Mouse (Mus musculus): ENCODE data around the gene Gm28729. TPM values are rescaled to one million over a fixed set of nuclear protein-coding genes. Genes with fewer than 3 reads are reported as not detected.
A peak's percentile ranks its signal among the peaks of the same experiment; 100 is the strongest.
"Not testable (repeated sequence)": the region's sequence is repeated elsewhere in the genome, so short reads cannot be mapped to it uniquely, and the experiment has no call there.

Gm28729 gene
- polyA plus RNA-seq, 1 experiment from 2014 or later: not detected

DNA sequence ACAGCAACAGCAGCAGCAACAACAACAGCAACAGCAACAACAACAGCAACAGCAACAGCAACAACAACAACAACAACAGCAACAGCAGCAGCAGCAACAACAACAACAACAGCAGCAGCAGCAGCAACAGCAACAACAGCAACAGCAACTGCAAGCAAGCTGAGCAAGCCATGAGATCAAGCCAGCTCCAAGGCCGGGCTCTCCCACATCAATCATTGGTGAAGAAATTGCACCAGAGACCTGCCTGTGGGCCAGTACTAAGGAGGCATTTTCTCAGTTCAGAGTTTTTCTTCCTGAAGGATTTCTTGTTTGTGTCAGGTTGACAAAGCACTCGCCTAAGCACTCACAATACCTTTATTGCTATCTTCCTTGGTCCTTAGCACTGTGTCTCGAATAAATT is 8.3 kb downstream of the Gm28729 start:
- no peaks in the 10 kb centered on the region for H3K27me3 ChIP-seq
- 59% methylated on average over 3 of the region's 3 CpGs for WGBS
- no peak overlapping the region for H3K4me2 ChIP-seq
- no peak for ATAC-seq (ENCODE audit: low read depth)
- no peak overlapping the region for H3K4me3 ChIP-seq
- H3K9me3 ChIP-seq: no peaks in the 10 kb centered on the region
- H3K27ac ChIP-seq (replicated peaks): no peak overlapping the region
- H3K36me3 ChIP-seq: no peaks in the 10 kb centered on the region
- H3K4me1 ChIP-seq (replicated peaks): no peaks in the 10 kb centered on the region
- no peak overlapping the region for H3K9ac ChIP-seq

DNA sequence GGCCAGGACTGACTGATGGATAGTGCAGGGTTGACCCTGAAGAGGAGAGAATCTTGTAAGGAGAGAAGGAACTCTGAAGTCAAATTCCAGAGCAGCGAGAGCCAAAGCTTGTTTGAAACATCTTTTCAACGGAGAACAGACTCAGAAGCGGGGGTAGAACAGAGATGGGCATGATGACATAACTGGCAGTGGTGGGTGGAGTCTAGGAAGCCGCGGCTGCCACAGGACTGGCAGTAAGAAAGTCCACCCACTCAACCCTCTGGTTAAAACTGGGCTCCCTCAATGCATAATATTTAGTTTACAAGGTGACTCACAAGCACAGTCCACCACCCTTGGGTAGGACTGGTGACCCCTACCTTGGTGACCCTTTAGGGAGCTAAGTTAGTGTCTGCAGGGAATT is 9.3 kb downstream of the Gm28729 start:
- Histone ChIP-seq H3K4me1 (replicated peaks) (no peaks in the 10 kb centered on the region), H3K27me3 (no peaks in the 10 kb centered on the region), H3K9ac (no peak overlapping the region), H3K9me3 (no peaks in the 10 kb centered on the region), H3K4me3 (no peak overlapping the region), H3K4me2 (no peak overlapping the region), H3K27ac (replicated peaks) (no peak overlapping the region), H3K36me3 (no peaks in the 10 kb centered on the region)
- ATAC-seq (ENCODE audit: low read depth): no peak
- WGBS: 90% methylated on average over 5 of the region's 5 CpGs

DNA sequence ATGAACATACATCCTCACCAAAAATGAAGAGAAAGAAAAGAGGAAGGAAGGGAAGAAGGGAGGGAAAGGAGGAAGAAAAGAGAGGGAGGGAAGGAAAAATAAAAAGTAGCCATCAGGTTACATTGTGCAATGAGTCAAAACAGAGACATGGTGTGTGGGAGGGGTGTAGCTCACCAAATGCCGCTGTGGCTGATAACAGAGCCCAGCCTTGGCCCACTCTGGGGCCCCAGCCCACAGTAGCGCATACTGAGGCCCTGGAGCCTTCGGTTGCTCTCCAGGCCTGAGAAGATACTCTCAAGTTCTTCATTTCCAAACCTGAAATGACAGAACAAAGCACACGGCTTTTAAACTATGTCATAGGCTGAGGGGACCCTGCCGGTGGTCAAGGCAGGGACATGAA is 10.8 kb downstream of the Gm28729 start:
- Histone ChIP-seq H3K4me3 (no peak overlapping the region), H3K9me3 (no peaks in the 10 kb centered on the region), H3K4me2 (no peak overlapping the region), H3K27ac (replicated peaks) (no peak overlapping the region), H3K36me3 (no peaks in the 10 kb centered on the region), H3K4me1 (replicated peaks) (no peaks in the 10 kb centered on the region), H3K27me3 (no peaks in the 10 kb centered on the region), H3K9ac (no peak overlapping the region)
- 89% methylated on average over 5 of the region's 5 CpGs for WGBS
- no peak for ATAC-seq (ENCODE audit: low read depth)

DNA sequence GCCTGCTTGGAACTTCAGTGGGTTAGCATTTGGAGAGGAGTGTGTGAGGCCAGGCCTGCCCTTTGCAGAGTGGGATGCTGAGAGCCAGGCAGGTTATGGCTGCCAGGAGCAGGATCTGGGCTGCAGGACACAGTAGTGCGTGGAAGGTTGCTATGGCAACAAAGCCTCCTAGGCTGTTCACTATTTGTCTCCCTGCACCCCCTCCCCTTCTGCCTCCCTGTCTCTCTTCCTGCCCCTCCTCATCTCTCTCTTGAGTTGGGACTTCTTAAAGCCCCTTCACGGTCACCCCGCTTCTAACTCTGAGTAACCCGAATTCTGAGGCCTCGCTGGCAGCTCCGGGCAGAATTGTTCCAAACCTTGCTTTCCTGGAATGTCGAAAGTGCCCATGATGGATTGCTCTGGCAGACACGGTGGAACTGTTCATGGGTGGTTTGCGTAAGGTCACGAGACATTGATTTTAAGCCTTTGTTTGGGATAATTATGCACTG is 19.0 kb downstream of the Gm28729 start:
- 16% methylated on average over 10 of the region's 10 CpGs for WGBS
- Histone ChIP-seq H3K9ac (0 out of 2 replicates have a peak overlapping the region, but pooled peaks have one; percentile 26), H3K4me3 (peak overlapping the region; percentile 18), H3K4me2 (peak overlapping the region; percentile 47), H3K36me3 (no peaks in the 10 kb centered on the region), H3K27ac (replicated peaks) (peak overlapping the region; percentile 67; the same call in 1 of the 2 replicates), H3K27me3 (no peaks in the 10 kb centered on the region), H3K4me1 (replicated peaks) (peaks cover 15% of the 10 kb centered on the region), H3K9me3 (no peaks in the 10 kb centered on the region)
- ATAC-seq (ENCODE audit: low read depth): peak; percentile 91

DNA sequence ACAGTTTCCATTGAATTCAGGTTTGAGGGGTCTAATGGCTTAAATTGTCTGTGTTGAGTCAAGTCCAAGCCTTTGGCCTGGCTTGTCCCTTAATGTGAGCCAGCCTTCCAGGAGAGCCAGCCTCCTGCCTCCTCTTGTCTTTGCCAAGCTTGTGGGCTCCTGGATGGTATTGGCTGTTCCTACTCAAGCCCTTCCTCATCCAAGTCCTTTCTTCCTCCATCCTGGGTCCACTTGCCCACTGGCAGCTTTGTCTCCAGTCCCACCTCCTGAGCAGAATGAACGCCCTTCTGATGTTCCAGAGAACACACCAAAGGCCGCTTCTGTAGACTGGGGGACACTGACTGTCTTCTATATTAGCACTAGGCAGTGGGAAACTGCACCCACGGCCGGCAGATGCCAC is 19.9 kb downstream of the Gm28729 start:
- H3K4me1 ChIP-seq (replicated peaks): peaks cover 15% of the 10 kb centered on the region
- H3K36me3 ChIP-seq: no peaks in the 10 kb centered on the region
- no peak overlapping the region for H3K4me3 ChIP-seq
- H3K27ac ChIP-seq (replicated peaks): peak overlapping the region; percentile 67
- no peak for ATAC-seq (ENCODE audit: low read depth)
- H3K4me2 ChIP-seq: no peak overlapping the region
- no peaks in the 10 kb centered on the region for H3K27me3 ChIP-seq
- WGBS: 95% methylated on average over 4 of the region's 4 CpGs
- H3K9me3 ChIP-seq: no peaks in the 10 kb centered on the region
- no peak overlapping the region for H3K9ac ChIP-seq

DNA sequence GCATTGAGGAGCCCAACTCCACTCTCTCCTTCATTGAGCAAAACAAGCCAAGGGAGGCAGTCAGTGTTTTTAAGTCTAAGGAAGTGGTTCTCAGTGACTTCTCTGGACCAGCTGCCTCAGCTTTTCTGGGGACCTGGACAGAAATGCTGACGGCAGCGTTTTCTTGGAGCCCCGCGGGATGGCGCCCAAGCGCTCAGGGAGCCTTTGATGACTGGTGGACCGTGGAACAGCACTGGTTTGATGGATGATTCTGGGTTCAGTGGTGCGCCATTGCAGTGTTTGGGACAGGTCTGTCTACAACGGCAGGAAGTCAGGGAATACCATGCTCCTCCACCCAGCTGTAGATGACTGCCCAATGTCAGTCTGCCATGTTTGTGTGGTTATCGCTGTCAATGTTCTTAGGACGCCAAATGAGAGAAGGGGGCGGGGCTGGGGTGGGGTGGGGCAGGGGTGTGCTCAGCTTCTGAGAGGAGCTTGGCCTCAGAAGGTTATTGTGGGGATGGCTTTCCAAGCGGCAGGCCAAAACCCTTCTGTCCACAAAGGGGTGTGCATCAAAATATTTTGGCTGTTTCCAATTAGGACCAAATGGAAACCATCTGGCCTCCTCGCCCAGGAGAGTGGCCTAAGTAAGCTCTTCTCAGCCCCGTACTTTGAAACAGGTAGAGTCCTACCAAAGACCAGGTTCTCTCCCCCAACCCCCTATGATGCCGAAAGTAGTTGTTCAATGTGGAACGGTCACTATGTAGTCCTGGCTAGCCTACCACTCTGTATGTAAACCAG is 20.8 kb downstream of the Gm28729 start:
- H3K36me3 ChIP-seq: no peaks in the 10 kb centered on the region
- H3K9me3 ChIP-seq: no peaks in the 10 kb centered on the region
- no peak overlapping the region for H3K27ac ChIP-seq (replicated peaks)
- 80% methylated on average over 17 of the region's 17 CpGs for WGBS
- H3K27me3 ChIP-seq: no peaks in the 10 kb centered on the region
- H3K9ac ChIP-seq: no peak overlapping the region
- ATAC-seq (ENCODE audit: low read depth): no peak
- H3K4me3 ChIP-seq: no peak overlapping the region
- H3K4me1 ChIP-seq (replicated peaks): peaks cover 15% of the 10 kb centered on the region
- H3K4me2 ChIP-seq: no peak overlapping the region

DNA sequence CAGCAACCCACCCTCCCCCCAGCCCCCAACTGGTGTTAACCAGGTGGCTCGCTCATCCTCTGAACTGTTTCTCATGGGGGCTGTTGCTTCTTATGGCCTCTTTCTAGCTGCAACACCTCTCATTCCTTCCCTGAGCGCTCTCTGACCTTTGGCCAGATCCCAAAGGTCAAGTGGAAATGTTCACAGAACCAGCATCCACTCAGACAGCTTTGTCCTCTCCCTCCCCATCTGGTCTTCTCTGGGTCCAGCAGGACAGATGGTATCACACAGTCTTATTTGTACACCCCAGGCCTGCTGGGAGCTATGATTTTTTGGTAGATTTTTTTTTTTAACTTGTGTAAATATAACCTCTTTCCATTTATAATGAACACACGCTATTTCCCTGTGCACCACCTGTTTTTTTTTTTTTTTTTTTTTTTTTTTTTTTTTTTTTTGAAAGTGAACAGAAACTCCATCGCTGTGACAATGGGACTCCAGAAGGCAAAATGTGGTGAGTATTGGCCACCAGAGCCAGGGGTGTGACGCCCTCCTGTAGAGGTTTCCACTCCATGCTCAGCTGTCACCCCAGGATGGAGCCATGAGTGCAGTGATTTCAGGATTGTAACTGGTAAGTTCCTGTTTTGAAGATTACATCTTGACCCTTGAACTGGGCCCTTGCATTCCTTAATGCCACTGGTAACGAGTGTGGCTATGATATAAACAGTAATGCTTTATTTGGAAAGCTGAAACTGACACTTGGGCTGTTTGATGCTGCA is 22.0 kb downstream of the Gm28729 start:
- no peak overlapping the region for H3K9ac ChIP-seq
- H3K27ac ChIP-seq (replicated peaks): no peak overlapping the region
- H3K9me3 ChIP-seq: peaks cover 3% of the 10 kb centered on the region; the same call in 1 of the 2 replicates
- WGBS: 87% methylated on average over 6 of the region's 6 CpGs
- no peak for ATAC-seq (ENCODE audit: low read depth)
- peaks cover 15% of the 10 kb centered on the region for H3K4me1 ChIP-seq (replicated peaks)
- H3K36me3 ChIP-seq: no peaks in the 10 kb centered on the region
- H3K4me3 ChIP-seq: no peak overlapping the region
- no peak overlapping the region for H3K4me2 ChIP-seq
- no peaks in the 10 kb centered on the region for H3K27me3 ChIP-seq

DNA sequence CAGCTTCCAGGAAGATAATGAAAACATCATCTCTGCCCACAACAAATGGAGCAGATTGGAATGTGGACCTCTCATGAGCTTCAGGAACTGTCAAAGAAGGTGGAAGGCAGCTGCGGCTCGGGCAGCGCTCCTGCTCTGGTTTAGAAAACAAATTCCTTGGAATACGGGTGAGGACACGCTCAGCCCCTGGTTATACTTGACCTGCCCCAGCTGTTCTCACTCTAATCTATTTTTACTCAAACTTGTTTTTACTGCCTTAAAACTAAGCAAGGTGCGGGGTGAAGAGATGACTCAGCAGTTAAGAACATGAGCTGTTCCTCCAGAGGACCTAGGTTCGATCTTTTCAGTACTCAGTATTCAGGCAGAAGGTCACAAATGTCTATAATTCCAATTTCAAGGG is 23.8 kb downstream of the Gm28729 start:
- Histone ChIP-seq H3K4me1 (replicated peaks) (peaks cover 12% of the 10 kb centered on the region), H3K9ac (no peak overlapping the region), H3K9me3 (peaks cover 3% of the 10 kb centered on the region; the same call in 1 of the 2 replicates), H3K27ac (replicated peaks) (no peak overlapping the region), H3K4me3 (no peak overlapping the region), H3K4me2 (no peak overlapping the region), H3K36me3 (no peaks in the 10 kb centered on the region), H3K27me3 (no peaks in the 10 kb centered on the region)
- ATAC-seq (ENCODE audit: low read depth): no peak
- 87% methylated on average over 7 of the region's 7 CpGs for WGBS

DNA sequence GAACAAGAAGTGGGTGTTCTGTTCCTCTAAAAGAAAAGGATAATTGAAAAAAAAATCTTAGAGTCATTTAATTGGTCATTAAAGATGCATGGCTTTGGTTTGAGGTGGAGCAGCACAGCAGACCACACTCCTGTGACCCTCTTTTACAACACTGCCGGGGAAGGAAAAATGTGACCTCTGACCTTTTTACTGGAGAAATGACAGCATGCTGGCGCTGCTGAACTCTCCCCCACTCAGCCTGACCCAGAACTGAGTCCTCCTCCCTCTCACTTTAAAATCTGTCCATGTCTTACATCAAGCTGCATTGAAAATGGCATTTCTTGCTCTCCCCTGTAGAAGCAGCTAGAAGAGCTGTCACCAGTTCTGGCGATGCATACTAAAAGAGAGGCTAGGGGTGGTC is 31.9 kb downstream of the Gm28729 start:
- Histone ChIP-seq H3K4me2 (peak overlapping the region; percentile 30; the same call in 1 of the 2 replicates), H3K4me3 (no peak overlapping the region), H3K27ac (replicated peaks) (no peak overlapping the region; the same call in 1 of the 2 replicates), H3K4me1 (replicated peaks) (peaks cover 12% of the 10 kb centered on the region), H3K36me3 (no peaks in the 10 kb centered on the region), H3K27me3 (no peaks in the 10 kb centered on the region), H3K9me3 (no peaks in the 10 kb centered on the region), H3K9ac (no peak overlapping the region)
- 12% methylated on average over 3 of the region's 3 CpGs for WGBS
- no peak for ATAC-seq (ENCODE audit: low read depth)

DNA sequence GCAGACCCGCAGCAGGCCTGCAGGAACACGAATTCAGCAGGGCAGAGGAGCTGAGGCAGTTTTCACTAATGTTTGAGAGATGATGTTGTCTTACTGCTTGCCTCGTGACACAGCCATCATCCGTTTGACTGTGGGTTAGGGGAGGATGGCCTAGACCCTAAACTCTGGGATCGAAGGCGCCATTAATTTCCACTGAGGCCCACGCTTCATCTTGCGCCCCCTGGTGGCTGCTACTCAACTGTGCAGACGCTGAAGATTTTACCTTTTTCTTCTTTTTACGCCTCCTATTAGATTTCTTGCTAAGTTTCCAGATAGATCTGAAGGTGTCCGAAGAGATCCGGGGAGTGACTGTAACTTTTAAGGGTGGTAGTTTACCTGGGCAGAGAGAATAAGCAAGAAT is 33.3 kb downstream of the Gm28729 start:
- 40% methylated on average over 12 of the region's 12 CpGs for WGBS
- Histone ChIP-seq H3K9me3 (no peaks in the 10 kb centered on the region), H3K27me3 (no peaks in the 10 kb centered on the region), H3K9ac (no peak overlapping the region), H3K4me2 (0 out of 2 replicates have a peak overlapping the region, but pooled peaks have one; percentile 9), H3K27ac (replicated peaks) (no peak overlapping the region), H3K36me3 (no peaks in the 10 kb centered on the region), H3K4me1 (replicated peaks) (peaks cover 12% of the 10 kb centered on the region), H3K4me3 (no peak overlapping the region)
- ATAC-seq (ENCODE audit: low read depth): no peak

DNA sequence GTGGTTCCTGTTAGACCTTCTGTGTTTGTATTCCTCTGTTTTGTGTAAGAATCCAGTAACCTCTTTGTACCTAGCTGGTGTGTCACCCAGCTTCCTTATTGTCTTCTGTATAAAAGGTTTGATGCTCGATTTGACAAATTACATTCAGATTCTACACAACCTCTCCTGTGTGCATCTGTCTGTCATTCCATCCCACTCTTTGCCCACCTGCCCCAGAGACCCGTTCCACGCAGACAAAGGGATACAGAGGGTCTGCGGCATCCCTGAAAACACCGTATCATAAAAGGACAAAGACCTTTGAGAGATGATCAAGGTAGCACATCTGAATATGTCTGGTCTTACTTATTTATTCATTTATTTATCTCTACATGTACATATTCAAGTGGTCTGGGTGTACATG is 37.2 kb downstream of the Gm28729 start:
- 95% methylated on average over 5 of the region's 5 CpGs for WGBS

DNA sequence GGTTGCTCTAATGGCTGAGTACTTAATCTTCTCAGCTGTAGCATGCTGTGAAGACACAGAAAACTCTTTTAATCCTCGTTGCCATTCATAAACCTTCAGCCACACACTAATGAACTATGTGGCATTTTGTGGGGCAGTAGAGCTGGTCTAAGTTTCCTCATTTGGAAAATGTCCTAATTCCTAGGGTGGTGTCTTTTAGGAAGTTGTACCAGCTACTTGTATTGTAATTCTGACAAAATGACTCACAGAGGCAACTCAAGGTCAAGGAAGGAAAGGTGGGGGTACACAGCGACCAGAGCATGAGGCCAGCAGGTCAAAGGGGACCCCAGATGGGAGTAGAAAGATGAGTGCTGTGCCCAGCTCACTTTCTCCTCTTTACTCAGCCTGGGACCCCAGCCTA is 41.4 kb downstream of the Gm28729 start:
- Histone ChIP-seq H3K4me2 (no peak overlapping the region), H3K27ac (replicated peaks) (no peak overlapping the region), H3K9ac (no peak overlapping the region), H3K27me3 (no peaks in the 10 kb centered on the region), H3K4me1 (replicated peaks) (no peaks in the 10 kb centered on the region), H3K9me3 (no peaks in the 10 kb centered on the region), H3K36me3 (no peaks in the 10 kb centered on the region), H3K4me3 (no peak overlapping the region)
- no peak for ATAC-seq (ENCODE audit: low read depth)
- WGBS: 60% methylated on average over 2 of the region's 2 CpGs

More for the DNA sequence above, 37.2 kb downstream of the Gm28729 start:
- not testable (repeated sequence) for H3K4me1 ChIP-seq (replicated peaks); ATAC-seq (ENCODE audit: low read depth); H3K4me3 ChIP-seq; H3K4me2 ChIP-seq; H3K27ac ChIP-seq (replicated peaks); H3K36me3 ChIP-seq; H3K9me3 ChIP-seq; H3K27me3 ChIP-seq; H3K9ac ChIP-seq

All from neural tube, embryonic 13.5 days (tissue).